Mouse (Mus musculus): ENCODE data around the gene Heatr9.
"Not testable (repeated sequence)": the region's sequence is repeated elsewhere in the genome, so short reads cannot be mapped to it uniquely, and the experiment has no call there.

Gene Heatr9

DNA sequence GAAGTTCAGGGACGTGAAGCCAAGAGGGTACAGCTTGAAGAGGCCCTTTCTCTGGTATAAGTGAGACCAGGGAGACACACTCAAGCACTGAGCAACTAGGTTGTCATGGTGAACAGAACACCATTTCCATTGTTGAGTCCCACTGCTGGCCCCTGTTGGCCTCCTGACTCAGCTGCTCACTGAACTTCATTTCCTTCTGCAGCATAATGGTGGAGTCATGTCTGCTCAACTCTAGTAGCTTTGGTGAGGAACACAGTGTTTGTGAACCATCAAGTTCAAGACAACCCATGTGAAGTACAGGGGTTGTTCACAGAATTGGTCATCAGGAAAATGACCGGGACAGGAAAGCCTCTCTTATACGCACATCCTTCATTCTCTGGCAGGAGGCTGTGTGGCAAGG lies at the start of gene Heatr9:
TSS of gene Heatr9 (minus strand) at position 101 of the 400 bp plus-strand sequence.
- no peak for DNase-seq

DNA sequence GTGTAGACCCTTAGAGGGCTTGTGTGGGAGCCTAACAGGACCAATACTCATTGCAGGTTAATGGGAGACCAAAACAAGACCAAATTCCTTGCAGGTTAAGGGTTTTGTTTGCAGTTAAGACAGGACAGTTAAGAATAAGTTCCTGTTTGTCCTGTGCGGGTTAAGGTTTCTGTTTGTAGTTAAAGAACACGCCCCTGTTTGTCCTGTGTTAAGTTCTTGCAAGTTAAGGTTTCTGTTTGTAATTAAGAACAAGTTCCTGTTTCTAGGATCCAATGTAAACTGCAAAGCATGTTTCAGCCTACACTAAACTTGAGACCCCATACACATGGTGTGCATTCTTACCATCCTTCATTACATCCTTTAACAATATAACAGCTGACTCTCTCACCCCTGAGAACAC lies 48.2 kb upstream of the Heatr9 start:
- DNase-seq, result no peak

GRCm38 (mm10) chr11:83569249-83569648 lies 47.3 kb upstream of the Heatr9 start:
- DNase-seq, result no peak

DNA sequence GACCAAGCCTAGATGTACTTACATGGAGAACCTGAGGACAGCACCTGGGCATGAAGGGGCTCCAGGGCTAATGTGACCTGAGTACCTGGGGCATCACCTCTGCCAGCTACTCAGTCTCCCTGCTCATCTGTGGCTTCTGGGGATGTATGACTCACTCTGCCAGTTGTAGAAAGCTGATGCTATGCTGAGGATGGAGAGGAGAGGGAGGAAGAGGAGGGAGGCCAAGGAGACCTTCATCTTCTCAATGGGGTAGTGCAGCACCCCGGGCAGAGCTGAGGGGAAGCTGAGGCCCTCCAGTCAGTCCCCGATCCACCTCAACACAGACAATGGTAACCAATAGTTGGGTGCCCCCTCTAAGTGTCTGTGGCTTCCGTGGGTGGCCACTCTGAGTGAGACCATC lies 46.8 kb upstream of the Heatr9 start:
- no peak for DNase-seq

DNA sequence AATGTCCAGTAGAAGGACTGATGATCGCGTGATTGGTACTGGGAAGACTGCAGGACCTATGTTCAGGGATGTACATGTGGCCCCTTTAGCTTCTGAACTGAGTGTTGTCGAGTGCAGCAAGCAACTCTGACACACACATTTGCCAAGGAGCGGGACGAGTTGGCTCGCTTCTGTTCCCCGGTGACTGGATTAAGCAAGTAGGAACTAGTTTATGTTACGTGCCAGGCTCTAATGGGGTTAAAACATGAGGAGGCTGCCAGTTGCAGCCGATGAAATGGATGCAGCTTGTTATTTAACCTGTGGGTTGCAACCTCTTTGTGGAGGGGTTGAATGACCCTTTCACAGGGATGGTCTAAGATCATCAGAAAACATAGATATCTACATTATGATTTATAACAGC lies 46.1 kb upstream of the Heatr9 start:
- DNase-seq, result no peak

DNA sequence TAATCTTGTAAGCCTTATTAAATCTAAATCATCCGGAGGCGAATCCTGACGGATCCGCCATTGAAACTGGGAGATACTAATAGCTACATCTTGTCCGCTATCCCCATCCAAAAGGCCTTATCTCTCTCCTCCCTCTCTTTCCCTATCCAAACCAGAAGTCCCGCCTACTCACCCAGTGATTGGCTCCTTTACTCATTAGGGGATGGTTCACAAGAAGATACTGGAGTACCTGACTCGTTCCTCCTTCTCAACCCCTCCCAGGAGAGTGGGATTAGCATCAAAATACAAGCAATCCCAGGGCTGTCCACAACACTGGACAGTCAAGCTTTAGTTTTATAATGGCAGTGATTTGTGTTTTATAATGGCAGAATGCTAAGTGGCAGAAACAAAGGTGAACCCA lies 45.3 kb upstream of the Heatr9 start:
- no peak for DNase-seq

DNA sequence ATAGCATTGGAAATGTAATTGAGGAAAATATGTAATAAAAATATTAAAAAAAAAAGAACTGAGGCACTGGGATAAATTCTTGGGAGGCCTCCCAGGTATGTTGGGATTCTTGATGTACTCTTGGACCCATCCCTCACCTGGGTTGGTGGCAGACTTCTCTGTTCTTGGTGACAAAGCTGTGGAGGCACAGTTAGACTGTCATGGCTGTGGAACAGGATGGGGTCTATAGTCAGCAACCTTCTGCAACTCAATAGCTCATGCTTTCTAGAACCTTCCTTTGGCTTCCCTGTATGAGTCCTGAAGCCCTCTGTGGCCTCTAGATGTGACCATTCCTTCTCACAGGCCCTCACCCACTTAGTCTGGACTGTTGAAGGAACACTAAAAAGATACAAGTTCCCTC lies 44.6 kb upstream of the Heatr9 start:
- DNase-seq, result no peak

DNA sequence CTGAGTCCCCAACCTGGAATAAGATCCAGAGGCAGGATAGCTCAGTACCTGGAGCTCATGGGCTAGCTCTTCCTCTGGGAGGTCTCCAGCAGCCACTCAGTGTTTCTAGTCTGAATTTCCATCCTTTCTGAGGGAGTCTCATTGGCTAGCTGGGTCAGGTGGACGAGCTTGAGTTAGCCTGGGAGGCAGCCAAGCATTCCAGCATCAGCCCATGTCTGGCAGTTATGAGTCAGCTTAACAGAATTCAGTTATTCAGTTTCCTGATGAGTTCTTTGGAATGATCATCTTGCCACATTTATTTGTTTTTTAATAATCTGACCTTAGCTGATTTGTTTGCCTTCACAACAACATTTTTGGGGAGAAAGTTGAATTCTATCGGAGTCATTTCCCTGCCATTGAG lies 41.8 kb upstream of the Heatr9 start:
- no peak for DNase-seq

DNA sequence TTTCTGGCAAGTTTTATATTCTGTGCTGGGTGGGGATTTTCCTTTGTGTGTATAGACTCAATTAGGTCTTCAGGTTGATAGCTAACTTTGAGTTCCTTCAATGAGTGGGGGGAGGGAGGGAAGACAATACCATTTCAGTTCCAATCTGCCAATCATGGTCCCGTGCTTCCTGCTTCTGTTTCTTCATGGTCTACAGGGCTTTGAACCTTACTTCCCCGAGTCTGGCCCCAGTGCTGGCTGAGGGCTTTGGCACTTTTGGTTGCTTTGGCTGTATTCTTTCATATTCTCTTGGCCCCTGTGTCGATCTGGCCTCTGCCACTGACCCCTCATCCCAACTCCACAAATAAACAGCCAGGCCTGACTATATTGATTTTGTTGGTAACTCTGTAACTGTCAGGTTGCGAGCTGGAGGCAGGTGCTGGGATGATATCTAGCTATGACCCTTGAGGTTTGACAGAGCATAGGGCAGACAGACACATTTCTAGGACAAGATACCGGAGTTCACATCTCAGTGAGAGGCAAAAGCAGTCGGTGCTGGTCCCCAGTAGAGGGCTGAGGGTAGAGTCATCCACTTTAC lies 40.4 kb upstream of the Heatr9 start:
- DNase-seq, result no peak

DNA sequence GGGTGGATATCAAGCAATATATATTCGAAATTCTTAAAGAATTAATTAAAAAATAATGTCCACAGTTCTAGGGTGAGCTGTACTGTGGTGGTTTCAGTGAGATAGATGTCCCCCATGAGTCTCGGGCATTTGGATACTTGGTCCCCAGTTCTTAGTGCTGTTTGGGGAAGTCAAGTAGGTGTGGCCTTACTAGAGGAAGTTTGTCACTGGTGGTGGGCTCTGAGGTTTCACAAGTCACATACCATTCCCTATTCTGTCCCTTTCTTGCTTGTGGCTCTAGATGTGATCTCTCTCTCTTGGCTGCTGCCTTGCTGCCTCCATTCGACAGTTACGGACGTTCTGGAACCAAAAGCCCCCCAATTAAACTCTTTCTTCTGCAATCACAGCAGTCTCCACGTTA lies 38.4 kb upstream of the Heatr9 start:
- no peak for DNase-seq

DNA sequence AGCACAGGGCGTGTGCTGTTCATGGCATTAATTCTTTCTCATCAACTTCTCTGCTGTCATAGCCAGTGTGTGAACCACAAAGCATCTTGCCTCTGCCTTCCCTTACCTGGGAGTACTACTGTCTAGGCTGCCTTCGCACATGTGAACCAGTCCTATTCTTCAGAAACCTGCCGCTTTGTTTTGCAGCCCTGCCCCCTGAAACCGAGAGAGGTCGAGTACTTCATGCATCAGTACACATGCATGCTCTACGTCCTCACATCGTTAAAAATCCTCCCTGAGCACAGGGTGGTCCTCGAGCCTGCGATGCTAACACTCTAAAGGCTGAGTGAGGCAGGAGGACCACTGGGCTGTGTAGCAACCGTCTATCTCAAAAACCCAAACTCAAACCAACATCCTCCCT lies 35.1 kb upstream of the Heatr9 start:
- no peak for DNase-seq

DNA sequence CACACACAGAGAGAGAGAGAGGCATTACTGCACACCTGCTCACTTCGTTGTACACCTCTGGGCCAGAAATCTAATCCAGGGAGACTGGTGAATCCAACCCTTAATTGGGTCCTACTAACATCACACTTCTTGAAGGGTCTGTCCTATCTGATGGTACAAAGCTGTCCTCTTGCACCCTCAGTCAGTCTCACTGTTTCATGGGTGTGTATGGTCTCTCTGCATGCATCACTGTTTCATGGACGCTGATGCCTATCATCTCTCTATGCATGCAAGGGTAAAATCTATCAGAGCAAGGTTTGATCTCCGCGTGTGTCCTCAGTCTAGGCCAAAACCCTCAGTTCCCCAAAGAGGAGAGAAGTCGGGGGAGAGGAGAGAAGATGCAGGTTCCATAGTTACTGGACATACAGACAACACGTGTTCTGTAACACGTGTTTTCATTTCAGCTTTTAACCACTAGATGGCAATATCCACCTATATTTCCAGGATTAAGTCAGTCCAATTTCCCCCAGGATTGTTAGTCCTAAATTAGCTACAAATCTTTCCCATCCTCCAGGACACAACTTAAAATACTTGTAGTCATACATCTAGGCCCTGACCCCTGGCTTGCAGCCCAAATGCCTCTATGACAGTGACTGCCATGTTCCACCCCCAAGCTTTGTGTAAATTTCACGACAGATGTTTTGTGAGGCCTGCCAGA lies 34.3 kb upstream of the Heatr9 start:
- peak; percentile 3 for DNase-seq

DNA sequence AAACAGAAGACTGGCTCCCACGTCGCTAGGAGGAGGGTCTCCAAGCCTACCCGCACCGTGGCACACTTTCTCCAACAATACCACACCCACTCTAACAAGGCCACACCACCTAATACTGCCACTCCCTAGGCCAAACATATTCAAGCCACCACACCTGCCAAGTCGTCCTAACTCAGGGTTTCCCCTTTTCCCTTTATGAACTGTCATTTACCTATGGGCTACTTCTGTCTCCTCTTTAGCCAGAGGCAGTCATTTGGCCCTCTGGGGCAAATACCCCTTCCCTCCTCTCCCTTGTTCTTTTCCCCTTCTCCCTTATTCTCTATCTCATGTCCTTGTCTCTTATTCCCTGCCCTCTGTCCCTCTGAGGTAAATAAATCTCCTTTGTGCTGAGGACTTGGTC lies 29.7 kb upstream of the Heatr9 start:
- no peak for DNase-seq

DNA sequence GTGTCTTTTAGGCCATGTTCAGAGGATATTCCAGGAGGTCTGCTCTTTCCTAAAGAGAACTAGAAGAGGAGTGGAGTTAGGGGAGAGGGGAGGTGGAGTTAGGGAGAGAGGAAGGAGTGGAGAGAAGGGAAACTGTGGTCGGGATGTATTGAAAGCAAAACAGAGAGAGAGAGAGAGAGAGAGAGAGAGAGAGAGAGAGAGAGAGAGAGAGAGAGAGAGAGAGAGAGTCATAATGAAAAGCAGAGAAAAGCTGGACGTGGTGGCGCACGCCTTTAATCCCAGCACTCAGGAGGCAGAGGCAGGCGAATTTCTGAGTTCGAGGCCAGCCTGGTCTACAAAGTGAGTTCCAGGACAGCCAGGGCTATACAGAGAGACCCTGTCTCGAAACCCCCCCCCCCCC lies 29.1 kb upstream of the Heatr9 start:
- DNase-seq, result not testable (repeated sequence)

DNA sequence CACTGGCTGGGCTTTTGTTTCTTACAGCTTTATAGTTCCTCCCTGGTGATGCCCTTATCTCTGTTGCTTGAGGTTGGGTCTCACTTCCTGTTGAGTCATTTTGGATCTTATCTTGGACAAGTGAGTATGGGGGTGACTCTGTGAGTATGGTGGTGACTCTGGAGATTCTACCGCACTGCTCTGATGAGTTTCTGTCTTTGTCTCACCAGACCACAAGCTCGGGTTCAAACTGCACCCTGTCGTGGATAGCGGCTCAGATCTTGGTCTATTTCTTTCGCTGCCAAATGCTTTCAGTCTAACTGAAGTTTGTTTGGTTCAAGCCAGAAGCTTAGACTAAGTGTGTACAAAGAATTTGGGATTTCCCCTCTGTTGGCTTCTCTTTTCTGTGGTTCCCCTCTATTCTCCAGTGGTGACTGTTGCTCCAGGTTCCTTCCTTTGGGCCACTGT lies 28.2 kb upstream of the Heatr9 start:
- no peak for DNase-seq

DNA sequence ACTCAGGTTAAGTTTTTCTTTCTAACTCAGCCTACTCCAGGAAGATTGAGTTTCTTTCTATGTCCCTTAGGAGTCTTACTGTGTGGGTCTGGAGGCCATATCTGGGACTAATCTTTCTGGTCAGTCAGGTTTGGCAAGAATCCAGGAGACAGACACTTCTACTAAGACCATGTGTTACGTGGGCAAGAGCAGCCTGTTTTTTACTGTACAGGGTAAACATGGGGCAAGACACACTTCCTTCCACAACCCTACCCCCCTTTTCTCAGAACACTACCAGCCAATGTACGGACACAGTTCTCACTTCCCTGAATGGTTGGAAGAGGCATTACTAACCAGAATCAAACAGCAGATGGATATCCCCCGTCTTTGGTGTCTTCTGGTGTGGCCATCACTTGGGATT lies 22.2 kb upstream of the Heatr9 start:
- DNase-seq, result no peak

DNA sequence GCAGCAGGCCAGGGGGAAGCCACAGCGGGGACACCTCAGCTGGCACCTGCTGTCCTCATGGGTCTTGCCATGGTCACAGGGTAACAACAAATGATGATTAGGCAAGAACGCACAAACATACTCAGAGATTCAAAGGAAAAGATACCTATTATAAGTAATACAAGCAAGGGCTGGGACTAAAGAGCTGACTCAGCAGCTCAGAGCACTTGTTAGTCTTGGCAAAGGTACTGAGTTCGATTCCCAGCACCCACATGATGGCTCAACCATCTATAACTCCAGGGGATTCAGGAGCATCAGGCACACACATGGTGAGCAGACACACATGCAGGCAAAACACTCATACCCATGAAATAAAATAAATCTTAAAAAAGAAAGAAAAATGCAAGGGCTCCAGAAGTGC lies 19.4 kb upstream of the Heatr9 start:
- no peak for DNase-seq

DNA sequence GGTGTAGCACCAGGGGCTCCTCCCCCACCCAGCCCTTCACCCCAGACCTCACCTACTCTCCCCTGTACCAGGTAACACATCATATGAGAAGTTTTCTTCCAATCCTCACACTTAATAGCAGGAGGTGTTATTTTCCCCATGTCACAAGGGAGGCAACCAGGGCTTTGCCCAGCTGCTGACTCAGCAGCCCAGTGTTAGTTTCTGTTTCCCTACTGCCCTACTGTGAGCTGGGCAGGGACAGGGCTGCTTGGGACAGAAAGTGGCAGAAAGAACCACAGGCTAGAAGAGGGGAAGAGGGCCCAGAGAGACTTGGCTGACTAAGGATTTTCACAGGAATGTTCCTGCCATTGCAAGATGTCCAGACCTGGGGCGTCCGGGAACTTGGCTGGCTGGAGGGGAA lies 19.0 kb upstream of the Heatr9 start:
- no peak for DNase-seq

GRCm38 (mm10) chr11:83538705-83539314 lies 16.8 kb upstream of the Heatr9 start:
- no peak for DNase-seq

- no peak for DNase-seq
These were observed 14.9 kb upstream of the Heatr9 start for GRCm38 (mm10) chr11:83536831-83537230.

DNA sequence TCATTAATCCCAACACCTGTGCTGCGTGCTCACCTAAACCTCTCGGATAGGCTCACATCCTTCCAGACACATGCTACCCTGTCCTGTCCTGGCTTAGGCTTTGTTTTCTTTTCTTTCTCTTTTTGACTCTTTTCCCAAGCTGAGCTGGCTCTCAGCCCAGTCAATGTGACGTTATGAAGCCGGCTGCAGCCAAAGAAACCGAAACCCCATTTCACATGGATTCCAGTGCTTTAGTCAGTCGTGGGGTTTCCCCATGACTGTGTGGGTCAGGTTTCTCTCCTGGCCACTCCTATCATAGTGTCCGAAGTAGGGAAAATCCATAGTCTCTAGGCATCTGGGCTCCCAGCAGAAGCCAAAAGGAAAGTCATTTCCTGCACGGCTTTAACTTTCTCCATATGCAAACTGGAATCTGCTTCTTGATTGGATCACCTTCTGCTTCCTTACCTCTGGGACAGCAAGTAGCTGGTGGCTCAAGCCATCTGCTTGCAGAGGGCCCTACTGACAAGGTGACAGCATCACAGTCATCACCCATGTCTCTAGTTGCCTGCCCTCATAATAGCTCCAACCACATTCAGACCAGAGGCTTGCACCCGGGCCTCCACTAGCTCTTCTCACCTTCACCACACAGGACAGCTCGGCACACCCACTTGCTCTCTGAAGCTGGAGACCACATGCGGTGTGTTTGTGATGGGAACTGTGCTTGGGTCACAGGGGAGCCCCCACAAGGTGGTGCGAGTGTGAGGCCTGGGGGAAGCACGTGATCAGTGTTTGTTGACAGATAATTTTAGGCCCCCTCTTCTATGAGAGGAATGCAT lies 12.8 kb upstream of the Heatr9 start:
- DNase-seq, result peak; percentile 33

- DNase-seq, result no peak
These were observed 12.2 kb upstream of the Heatr9 start for GRCm38 (mm10) chr11:83534143-83534542.

- no peak for DNase-seq
These were observed 11.2 kb upstream of the Heatr9 start for GRCm38 (mm10) chr11:83533192-83533591.

DNA sequence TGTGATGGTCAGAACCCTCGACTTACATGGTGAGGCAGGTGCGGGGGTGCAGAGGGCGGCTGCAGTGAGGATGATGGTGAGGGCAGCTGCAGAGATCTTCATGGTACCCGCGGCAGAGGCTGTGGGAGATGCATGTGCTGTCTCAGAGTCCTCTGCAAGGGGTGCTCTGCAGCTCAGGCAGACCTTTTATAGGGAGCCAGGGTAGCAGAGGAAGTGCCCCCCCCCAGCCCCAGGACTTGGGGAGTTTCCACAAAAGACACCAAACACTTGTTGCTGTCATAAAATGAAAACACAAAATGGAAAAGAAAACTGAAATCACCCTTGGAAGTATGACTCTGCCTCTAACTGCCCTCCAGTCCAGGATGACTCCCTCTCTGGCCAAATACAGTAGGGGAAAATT lies 8.4 kb upstream of the Heatr9 start, which contains the start of gene Ccl5:
TSS of gene Ccl5 (minus strand) at position 159 of the 400 bp plus-strand sequence.
- DNase-seq, result no peak
